Mouse (Mus musculus) cortical plate, adult 2 months (tissue): ENCODE measurements around the gene Hdgfl3.

Experiments
- CTCF ChIP-seq: fragments of 200-500 bp; IDR thresholded peaks from 2 replicates; pipeline ENCODE4 v1.5.1; 2011; ENCODE audit warnings: mild to moderate bottlenecking, control low read depth, low read length; ENCODE audit not compliant: insufficient read depth; ENCODE audit errors: extremely low read depth
- POLR2A ChIP-seq: fragments of 200-500 bp; IDR thresholded peaks from 2 replicates; pipeline ENCODE4 v1.6.1; 2011; ENCODE audit warnings: mild to moderate bottlenecking, low read length, control low read depth; ENCODE audit not compliant: insufficient read depth; ENCODE audit errors: extremely low read depth

DNA sequence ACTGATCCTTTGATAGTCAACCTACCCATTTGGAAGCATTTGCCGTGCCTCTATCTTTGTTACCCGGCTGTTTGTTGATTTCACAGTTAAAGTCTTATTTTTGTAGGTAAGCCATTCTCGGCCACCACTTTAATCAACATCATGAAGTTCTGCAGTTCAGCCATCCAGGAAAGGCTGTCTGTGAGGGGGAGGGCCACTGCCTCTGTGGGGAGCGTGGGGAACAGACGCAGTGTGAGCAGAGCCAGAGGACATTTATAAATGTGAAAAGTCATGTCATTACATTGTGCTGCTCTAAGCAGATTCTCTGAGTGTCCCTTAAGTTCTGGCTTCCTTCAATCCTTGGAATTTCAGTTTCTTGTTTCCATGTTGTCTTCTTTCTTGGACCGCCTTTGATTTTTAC is 84.1 kb downstream of the Hdgfl3 start:
- TF ChIP-seq CTCF (no peak), POLR2A (no peak)
